Mouse (Mus musculus) intestine, embryonic 14.5 days (tissue): ENCODE data around the gene Ppp1r9a. TPM values are rescaled to one million over a fixed set of nuclear protein-coding genes. Genes with fewer than 3 reads are reported as not detected.

Source experiments
- ATAC-seq: fragments of 200-750 bp; cut with Nextera tagmentation; replicated peaks from 2 replicates; pipeline ENCODE4 v1.8.0; 2017; ENCODE audit warnings: low read depth, moderate number of reproducible peaks, moderate TSS enrichment, moderate library complexity; ENCODE audit not compliant: low FRiP score, low TSS enrichment
- DNase-seq: peaks from one replicate; pipeline ENCODE4 v3.0.0-alpha.2; 2018; ENCODE audit warnings: low spot score
- H3K27ac ChIP-seq: fragments of 300-500 bp; sonication (generic); 2 replicates; pipeline ENCODE4 v1.5.1; 2014; ENCODE audit warnings: low read depth, mild to moderate bottlenecking, control low read depth
- H3K27me3 ChIP-seq: fragments of 300-500 bp; sonication (generic); replicated peaks from 2 replicates; pipeline ENCODE4 v1.6.1; 2014; ENCODE audit warnings: low read length, control low read depth; ENCODE audit not compliant: control insufficient read depth, insufficient read depth
- H3K36me3 ChIP-seq: fragments of 300-500 bp; sonication (generic); 2 replicates; pipeline ENCODE4 v1.6.1; 2014; ENCODE audit warnings: low read length, control low read depth; ENCODE audit not compliant: control insufficient read depth, insufficient read depth
- H3K4me1 ChIP-seq: fragments of 300-500 bp; sonication (generic); replicated peaks from 2 replicates; pipeline ENCODE4 v1.6.1; 2014; ENCODE audit warnings: low read length, control low read depth, mixed read lengths; ENCODE audit not compliant: control insufficient read depth, insufficient read depth
- H3K4me2 ChIP-seq: fragments of 300-500 bp; sonication (generic); 2 replicates; pipeline ENCODE4 v1.6.1; 2014; ENCODE audit warnings: low read length
- H3K4me3 ChIP-seq: fragments of 300-500 bp; sonication (generic); 2 replicates; pipeline ENCODE4 v1.5.1; 2014; ENCODE audit warnings: low read depth, low read length, control low read depth, mixed read lengths
- H3K9ac ChIP-seq: fragments of 300-500 bp; sonication (generic); 2 replicates; pipeline ENCODE4 v1.6.1; 2014; ENCODE audit warnings: mild to moderate bottlenecking, low read length
- H3K9me3 ChIP-seq: fragments of 300-500 bp; sonication (generic); 2 replicates; pipeline ENCODE4 v1.6.1; 2016; ENCODE audit warnings: low read length, control low read depth; ENCODE audit not compliant: control insufficient read depth
- WGBS: fragments of 180-500 bp; shearing (Covaris S2); extraction: QIAGEN DNeasy Blood & Tissue Kit; methylation state at CpG from one replicate; pipeline ENCODE4 v1.1.7; 2014; 5-methylcytosine and 5-hydroxymethylcytosine counted together
- polyA plus RNA-seq: library from polyadenylated mRNA; unstranded; fragments of >200 nt; fragmentation: Nextera tagmentation; extraction: Ambion mirVana; gene quantifications from 2 replicates; pipeline ENCODE4 v1.2.1, GENCODE M21; 2014

The Ppp1r9a gene
- polyA plus RNA-seq, 1 experiment from 2014 or later = 22.7 TPM

DNA sequence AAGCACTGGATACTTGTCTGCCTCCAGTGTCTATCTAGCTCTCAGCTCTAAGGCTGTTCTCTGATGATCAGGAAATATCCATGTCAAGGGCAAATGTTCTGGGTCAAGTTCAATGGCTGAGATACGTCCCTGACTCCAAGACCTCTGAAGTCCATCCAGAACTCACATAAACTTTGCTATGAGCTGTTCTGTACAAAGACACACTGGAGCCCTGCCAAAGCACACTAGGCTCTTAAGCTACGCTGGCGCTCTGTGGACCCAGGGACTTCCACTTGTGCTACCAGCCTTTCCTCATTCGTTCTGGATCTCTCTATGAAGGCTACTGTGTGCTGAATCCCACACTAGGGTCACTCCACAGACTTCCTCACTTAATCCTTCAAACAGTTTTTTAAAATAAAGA is 286.8 kb downstream of the Ppp1r9a start:
- Histone ChIP-seq H3K4me3 (no peak overlapping the region), H3K27me3 (no peaks in the 10 kb centered on the region), H3K4me2 (no peak overlapping the region), H3K9ac (no peak overlapping the region), H3K9me3 (no peaks in the 10 kb centered on the region), H3K4me1 (no peaks in the 10 kb centered on the region), H3K27ac (no peak overlapping the region), H3K36me3 (no peaks in the 10 kb centered on the region)
- no peak for DNase-seq
- no peak for ATAC-seq
- WGBS = 67% methylated on average over 4 of the region's 4 CpGs

GRCm38 (mm10) chr6:5190761-5191160 is 288.0 kb downstream of the Ppp1r9a start:
- H3K4me3 ChIP-seq = no peak overlapping the region
- 79% methylated on average over 4 of the region's 4 CpGs for WGBS
- no peaks in the 10 kb centered on the region for H3K9me3 ChIP-seq
- H3K4me2 ChIP-seq = no peak overlapping the region
- H3K9ac ChIP-seq = no peak overlapping the region
- no peak overlapping the region for H3K27ac ChIP-seq
- no peak for DNase-seq
- no peak for ATAC-seq
- H3K4me1 ChIP-seq = no peaks in the 10 kb centered on the region
- no peaks in the 10 kb centered on the region for H3K36me3 ChIP-seq
- no peaks in the 10 kb centered on the region for H3K27me3 ChIP-seq

DNA sequence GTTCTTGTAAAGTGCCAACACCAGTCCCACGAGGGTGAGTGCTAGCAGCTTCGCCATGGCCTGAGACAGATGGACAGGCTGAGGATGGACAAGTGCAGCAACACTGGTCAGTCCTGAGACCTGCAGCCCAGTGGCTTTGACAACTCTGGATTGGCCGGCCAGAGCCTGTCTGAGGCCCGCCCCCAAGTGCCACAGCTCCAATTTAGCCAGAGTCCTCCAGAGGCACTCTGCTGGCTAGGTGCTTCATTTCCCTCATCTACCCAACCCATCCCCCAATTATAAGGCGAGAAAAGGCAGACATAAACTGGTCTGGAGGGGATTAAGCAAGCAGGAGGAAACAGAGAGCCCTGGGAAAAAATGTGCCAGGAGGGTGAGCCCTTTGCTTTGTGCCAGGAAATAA is 291.0 kb downstream of the Ppp1r9a start, which contains the start of gene Pon1:
TSS of gene Pon1 (minus strand) at position 254 of the 400 bp plus-strand sequence.
- Histone ChIP-seq H3K27ac (no peak within 1 kb of the TSS), H3K9ac (no peak within 1 kb of the TSS), H3K27me3 (no peaks in the 10 kb centered on the region), H3K36me3 (no peaks in the 10 kb centered on the region), H3K4me1 (no peaks in the 10 kb centered on the region), H3K4me3 (no peak within 1 kb of the TSS), H3K9me3 (no peaks in the 10 kb centered on the region), H3K4me2 (no peak within 1 kb of the TSS)
- 48% methylated on average over 5 of the region's 5 CpGs for WGBS
- ATAC-seq (no peak), DNase-seq (no peak)

GRCm38 (mm10) chr6:5198590-5198989 is 295.9 kb downstream of the Ppp1r9a start:
- no peak overlapping the region for H3K4me2 ChIP-seq
- DNase-seq (no peak), ATAC-seq (no peak)
- H3K36me3 ChIP-seq = no peaks in the 10 kb centered on the region
- no peak overlapping the region for H3K9ac ChIP-seq
- no peak overlapping the region for H3K27ac ChIP-seq
- H3K4me1 ChIP-seq = no peaks in the 10 kb centered on the region
- H3K27me3 ChIP-seq = no peaks in the 10 kb centered on the region
- H3K9me3 ChIP-seq = 0 out of 2 replicates have a peak, but pooled peaks cover 3% of the 10 kb centered on the region
- WGBS = 90% methylated on average over 5 of the region's 5 CpGs
- H3K4me3 ChIP-seq = no peak overlapping the region

DNA sequence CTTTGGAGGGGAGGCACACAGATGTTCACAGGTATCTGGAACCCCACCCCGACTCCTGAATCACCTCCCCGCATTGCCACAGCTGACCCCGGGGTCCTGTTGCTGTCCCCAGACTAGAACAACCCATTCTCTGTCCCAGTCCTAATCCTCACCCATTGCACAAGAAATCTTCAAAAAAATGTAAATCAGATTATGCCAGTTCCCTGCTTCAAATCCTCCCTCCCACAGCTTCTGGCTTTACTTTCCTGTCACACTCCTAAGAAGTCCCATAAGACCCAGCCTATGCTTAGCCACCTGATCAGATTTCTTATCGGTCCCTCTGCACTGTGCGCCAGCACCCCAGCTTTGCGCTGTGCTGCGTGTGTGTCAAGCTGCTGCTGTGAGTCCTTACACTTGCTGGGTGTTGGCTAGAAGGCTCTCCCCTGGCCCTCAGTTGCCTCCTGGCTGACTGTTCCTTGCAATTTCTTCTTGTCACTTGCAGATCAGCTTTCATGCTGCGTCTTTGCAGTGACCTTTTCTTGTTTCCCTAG is 296.7 kb downstream of the Ppp1r9a start:
- no peak overlapping the region for H3K4me2 ChIP-seq
- no peak overlapping the region for H3K4me3 ChIP-seq
- H3K27ac ChIP-seq = no peak overlapping the region
- 91% methylated on average over 8 of the region's 8 CpGs for WGBS
- no peaks in the 10 kb centered on the region for H3K36me3 ChIP-seq
- H3K27me3 ChIP-seq = no peaks in the 10 kb centered on the region
- 0 out of 2 replicates have a peak, but pooled peaks cover 3% of the 10 kb centered on the region for H3K9me3 ChIP-seq
- ATAC-seq (no peak), DNase-seq (no peak)
- H3K9ac ChIP-seq = no peak overlapping the region
- H3K4me1 ChIP-seq = no peaks in the 10 kb centered on the region

GRCm38 (mm10) chr6:5199916-5200315 is 297.2 kb downstream of the Ppp1r9a start:
- Histone ChIP-seq H3K4me1 (no peaks in the 10 kb centered on the region), H3K4me3 (no peak overlapping the region), H3K27ac (no peak overlapping the region), H3K9ac (no peak overlapping the region), H3K36me3 (no peaks in the 10 kb centered on the region), H3K27me3 (no peaks in the 10 kb centered on the region), H3K9me3 (0 out of 2 replicates have a peak, but pooled peaks cover 3% of the 10 kb centered on the region), H3K4me2 (no peak overlapping the region)
- DNase-seq (no peak), ATAC-seq (no peak)
- 85% methylated on average over 3 of the region's 3 CpGs for WGBS

DNA sequence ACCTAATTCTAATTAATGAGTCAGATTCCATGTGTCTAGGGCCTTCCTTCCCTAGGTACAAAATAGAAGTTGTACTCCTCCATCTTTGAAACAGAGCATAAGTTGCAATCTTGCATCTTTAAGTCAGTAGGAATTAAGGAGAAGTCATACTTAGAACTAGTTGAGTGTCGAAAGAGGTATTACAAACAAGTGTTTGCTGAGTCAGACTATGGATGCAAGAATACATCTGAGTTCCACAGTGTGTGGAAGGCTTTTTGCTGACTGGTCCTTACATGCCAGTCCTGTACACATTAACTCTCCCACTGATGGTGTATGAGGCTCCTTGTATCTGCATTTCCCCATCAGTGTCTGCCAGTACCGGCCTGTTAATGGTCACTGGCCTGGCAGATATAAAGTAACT is 305.1 kb downstream of the Ppp1r9a start:
- Histone ChIP-seq H3K4me2 (no peak overlapping the region), H3K27ac (no peak overlapping the region), H3K9ac (no peak overlapping the region), H3K27me3 (no peaks in the 10 kb centered on the region), H3K4me1 (no peaks in the 10 kb centered on the region), H3K4me3 (no peak overlapping the region), H3K36me3 (no peaks in the 10 kb centered on the region), H3K9me3 (0 out of 2 replicates have a peak, but pooled peaks cover 3% of the 10 kb centered on the region)
- DNase-seq (no peak), ATAC-seq (no peak)
- WGBS = 74% methylated on average over 2 of the region's 2 CpGs

Other genes with a start within 250 kb of the Ppp1r9a start
- gene Sgce, start 155.7 kb upstream of the Ppp1r9a start, polyA plus RNA-seq = 42.2 and 53.0 TPM in 2 replicates
- gene Peg10, start 155.6 kb upstream of the Ppp1r9a start, polyA plus RNA-seq = 5.9 and 6.6 TPM in 2 replicates